Mouse (Mus musculus) CD4-positive, CD25-positive, alpha-beta regulatory T cell, adult 4 months (primary cell): ENCODE measurements around the gene Rbm8a. TPM values are rescaled to one million over a fixed set of nuclear protein-coding genes. Genes with fewer than 3 reads are reported as not detected.

Experiments used
- ATAC-seq: one replicate; pipeline ENCODE4 v1.8.0; 2017
- polyA plus RNA-seq, 2 experiments: library from polyadenylated mRNA; unstranded; fragments of 100-300 nt; shearing (Covaris generic); gene quantifications; one replicate each; pipeline ENCODE4 v1.2.1; 2017

The Rbm8a gene
- polyA plus RNA-seq, 2 experiments from 2014 or later, result 102 to 135 TPM

DNA sequence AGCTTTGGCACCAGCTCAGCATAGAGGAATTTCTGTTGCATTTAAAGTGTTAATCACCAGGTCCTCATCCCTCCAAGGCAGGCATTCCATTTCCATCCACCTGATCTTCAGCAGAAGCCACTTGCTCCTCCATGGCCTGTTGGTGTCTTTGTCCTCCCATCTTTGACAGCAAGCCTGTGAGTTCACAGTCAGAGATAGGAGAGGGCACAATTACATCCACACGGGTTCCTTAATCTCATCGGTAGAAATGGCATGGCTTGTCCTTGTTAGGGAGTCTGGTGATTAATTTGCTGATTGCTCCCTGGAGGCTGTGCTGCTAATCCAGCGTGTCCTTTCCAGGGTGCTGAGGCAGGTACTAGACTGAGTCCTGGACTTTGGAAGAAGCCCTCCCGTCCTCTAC, 43.8 kb downstream of the Rbm8a start:
- no peak for ATAC-seq

DNA sequence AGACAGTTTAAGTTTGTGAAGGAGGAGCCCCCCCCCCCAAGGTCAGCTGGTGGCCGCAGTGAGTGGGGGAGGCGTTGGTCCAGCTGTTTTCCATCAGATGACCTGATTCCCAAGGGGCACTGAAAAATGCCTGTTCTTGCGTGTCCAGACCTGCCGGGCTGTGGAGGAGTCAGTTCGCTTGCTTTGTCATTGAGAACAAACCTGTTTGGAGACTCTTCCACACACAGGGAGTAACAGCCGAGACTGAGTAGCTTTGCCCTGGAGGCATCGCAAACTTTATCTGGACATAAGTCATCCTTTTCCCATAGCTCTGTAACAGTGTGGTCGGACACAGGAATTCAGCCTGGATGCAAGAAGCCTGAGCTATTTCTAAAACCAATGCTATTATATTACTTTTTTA, 44.7 kb downstream of the Rbm8a start:
- ATAC-seq, result no peak

DNA sequence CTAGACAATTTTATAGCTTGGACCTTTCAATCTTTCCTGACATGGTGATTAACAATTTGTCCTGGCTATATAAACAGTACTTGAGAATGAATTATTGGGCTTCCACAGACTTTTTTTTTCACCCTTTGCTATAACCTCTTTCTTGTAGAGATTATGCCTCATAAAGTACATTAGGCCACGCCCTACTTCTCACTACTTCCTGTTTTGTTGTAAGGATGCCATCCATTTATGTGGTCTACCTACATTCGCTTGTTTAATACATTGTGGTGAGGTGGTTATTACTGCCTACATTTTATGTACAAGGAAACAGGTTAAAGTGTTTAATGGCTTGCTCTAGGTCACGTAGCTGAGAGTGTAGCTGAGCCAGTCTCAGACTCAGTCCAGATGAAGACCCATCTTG, 45.4 kb downstream of the Rbm8a start:
- ATAC-seq, result peak; percentile 90

GRCm38 (mm10) chr3:96675690-96676089, 46.0 kb downstream of the Rbm8a start:
- ATAC-seq, result no peak

DNA sequence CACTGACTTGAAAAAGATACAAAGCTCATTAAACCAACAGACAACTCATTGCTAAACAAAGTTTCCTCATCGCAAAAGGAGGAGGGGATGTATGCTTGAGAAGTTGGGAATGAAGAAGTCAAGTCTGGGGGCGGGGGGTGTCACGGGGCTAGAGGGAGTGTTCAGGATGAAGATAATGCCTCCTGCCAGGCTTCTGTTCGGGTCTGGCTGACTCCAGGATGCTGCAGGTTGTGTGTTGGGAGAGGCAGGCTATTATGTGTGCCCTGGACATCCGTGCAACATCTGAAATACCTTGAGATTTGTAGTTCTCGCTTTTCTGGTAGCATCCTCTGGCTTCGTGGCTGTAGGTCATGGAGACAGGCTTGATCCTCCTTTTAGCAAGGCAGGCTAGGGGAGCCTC, 48.7 kb downstream of the Rbm8a start:
- no peak for ATAC-seq

- ATAC-seq, result no peak
These were observed 49.5 kb downstream of the Rbm8a start for GRCm38 (mm10) chr3:96679159-96679674.

DNA sequence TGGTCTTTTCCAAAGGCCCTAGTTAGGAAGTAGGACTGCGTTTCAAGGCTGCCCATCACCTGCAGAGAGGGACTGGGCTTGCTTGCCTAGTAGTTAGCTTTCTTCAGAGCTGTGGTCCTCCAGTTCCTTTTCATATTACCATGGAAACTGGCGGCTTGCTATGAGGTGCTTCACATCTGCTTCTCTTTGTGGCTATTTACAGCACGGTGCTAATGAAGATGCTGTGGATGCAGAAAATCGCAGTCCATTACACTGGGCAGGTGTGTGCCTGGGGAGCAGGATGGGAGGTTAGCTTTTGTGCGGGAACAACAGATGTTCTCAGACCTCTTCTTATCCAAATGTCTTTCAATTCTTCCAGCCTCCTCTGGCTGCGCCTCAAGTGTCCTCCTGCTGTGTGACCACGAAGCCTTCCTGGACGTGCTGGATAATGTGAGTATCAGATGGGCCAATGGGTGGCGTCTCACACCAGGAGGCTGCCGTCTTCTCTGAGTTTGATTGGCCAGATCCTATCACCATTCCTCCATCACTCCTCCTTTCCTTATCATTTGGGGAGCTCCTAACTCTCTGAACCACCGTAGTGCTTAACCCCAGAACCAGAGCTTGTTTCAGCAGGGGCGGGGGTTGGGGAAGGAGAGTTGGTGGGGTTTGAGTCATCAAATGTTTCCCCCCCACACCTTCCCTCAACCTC, 50.7 kb downstream of the Rbm8a start:
- no peak for ATAC-seq

Other genes starting within 250 kb of the Rbm8a start
- not detected for gene BC107364, start 177.6 kb upstream of the Rbm8a start, polyA plus RNA-seq
- gene Hfe2, start 104.8 kb upstream of the Rbm8a start, polyA plus RNA-seq, result under 1 TPM in 1 of 2 experiments, not detected in 1; 0.22 TPM
- gene Txnip, start 72.0 kb upstream of the Rbm8a start, polyA plus RNA-seq, result 100 to 1,000 TPM; 376 to 396 TPM
- gene Gm16253, start 52.9 kb upstream of the Rbm8a start, polyA plus RNA-seq, result 1 to 10 TPM; 1.5 to 2.0 TPM
- gene Polr3gl, start 35.8 kb upstream of the Rbm8a start, polyA plus RNA-seq, result 10 to 100 TPM; 40.6 to 51.4 TPM
- not detected for gene Ankrd34a, start 33.3 kb upstream of the Rbm8a start, polyA plus RNA-seq
- gene Lix1l, start 28.8 kb upstream of the Rbm8a start, polyA plus RNA-seq, result under 1 TPM; 0.41 to 0.77 TPM
- 10 to 100 TPM; 56.4 to 70.5 TPM for gene Pex11b, start 5.4 kb downstream of the Rbm8a start, polyA plus RNA-seq
- gene Gm42957, start 5.5 kb downstream of the Rbm8a start, polyA plus RNA-seq, result under 1 TPM in 1 of 2 experiments, not detected in 1; 0.11 TPM
- gene Itga10, start 15.7 kb downstream of the Rbm8a start, polyA plus RNA-seq, result under 1 TPM; 0.19 to 0.42 TPM
- gene Ankrd35, start 40.2 kb downstream of the Rbm8a start, polyA plus RNA-seq, result not detected
- gene Pias3, start 66.5 kb downstream of the Rbm8a start, polyA plus RNA-seq, result 10 to 100 TPM; 41.9 to 83.2 TPM
- gene Nudt17, start 78.6 kb downstream of the Rbm8a start, polyA plus RNA-seq, result 1 to 10 TPM in 1 of 2 experiments, under 1 TPM in 1; 0.87 to 1.9 TPM
- 10 to 100 TPM; 59.7 to 80.3 TPM for gene Polr3c, start 97.7 kb downstream of the Rbm8a start, polyA plus RNA-seq
- gene Rnf115, start 97.7 kb downstream of the Rbm8a start, polyA plus RNA-seq, result 10 to 100 TPM; 42.2 to 45.5 TPM
- gene Pdzk1, start 199.4 kb downstream of the Rbm8a start, polyA plus RNA-seq, result under 1 TPM; 0.32 to 0.85 TPM
- 10 to 100 TPM; 29.0 to 38.4 TPM for gene Cd160, start 199.4 kb downstream of the Rbm8a start, polyA plus RNA-seq